Mouse (Mus musculus) megakaryocyte, embryonic 14.5 days (primary cell): ENCODE measurements around the gene Nelfa.

Experiments used
- FLI1 ChIP-seq: IDR thresholded peaks from 2 replicates; pipeline ENCODE4 v1.6.1; 2012; ENCODE audit warnings: low read length, inconsistent platforms, mixed read lengths
- GATA1 ChIP-seq: IDR thresholded peaks from 3 replicates; pipeline ENCODE4 v1.6.1; 2012; ENCODE audit warnings: mixed read lengths, low read length, inconsistent platforms, borderline replicate concordance

DNA sequence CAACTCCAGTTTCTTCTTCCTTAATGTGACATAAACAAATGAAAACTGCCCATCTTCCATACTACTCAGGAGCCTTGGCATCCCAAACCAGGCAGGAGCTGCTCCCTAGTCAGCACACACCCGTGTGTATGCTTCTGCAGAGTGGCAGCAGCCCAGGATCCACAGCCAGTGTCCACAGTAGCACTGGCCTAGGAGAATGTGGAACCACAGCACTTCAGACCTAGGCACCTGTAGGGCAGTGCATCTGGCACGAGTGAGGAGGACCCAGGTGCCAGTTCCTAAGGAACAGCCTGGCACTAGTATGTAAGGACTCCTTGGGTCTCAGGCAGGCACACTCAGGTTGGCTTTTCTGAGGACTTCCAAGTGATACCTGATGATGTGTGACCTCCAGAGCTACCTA, 39.1 kb downstream of the Nelfa start:
- TF ChIP-seq GATA1 (no peak), FLI1 (no peak)
